Mouse (Mus musculus) urinary bladder, postnatal 4 days (tissue): ENCODE results near the gene Adamtsl1.
A peak's percentile ranks its signal among the peaks of the same experiment; 100 is the strongest.

Experiments used
- DNase-seq, 2 experiments: peaks; one replicate each; pipeline ENCODE4 v3.0.0; 2021 to 2022; ENCODE audit warnings: low spot score in 2 of 2

Adamtsl1 gene

DNA sequence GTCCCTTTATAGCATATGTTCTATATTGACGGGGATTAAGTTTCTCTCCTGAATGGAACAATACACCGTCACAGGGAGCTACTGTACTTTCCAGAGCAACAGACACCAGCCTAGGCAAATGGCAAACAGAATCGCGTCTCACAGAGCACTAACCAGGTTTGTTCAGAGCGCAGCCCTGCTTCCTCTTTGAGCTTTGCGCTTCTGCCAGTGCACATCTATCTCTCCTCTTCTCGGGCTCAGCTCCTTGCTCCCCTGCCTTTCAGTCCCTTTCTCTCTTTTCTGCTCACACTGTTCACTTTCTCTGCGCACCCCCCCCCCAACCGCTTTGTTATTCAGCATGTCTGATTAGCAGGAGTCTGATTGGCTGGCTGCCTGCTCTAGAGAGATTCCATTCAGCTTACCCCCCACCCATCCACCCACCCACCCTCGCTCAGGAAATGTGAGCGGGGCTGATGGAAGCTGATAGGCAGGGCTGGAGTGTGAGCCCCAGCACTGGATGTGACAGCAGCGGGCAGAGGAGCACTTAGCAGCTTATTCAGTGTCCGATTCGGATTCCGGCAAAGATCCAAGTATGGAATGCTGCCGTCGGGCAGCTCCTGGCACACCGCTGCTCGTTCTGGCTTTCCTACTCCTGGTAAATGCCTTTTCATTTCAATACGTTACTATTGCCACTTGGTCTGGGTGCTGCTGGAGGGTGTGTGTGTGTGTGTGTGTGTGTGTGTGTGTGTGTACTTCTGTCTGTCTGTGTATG is 539.7 kb downstream of the Adamtsl1 start:
- peak in 1 of 2 experiments; percentile 24 for DNase-seq

GRCm38 (mm10) chr4:86060614-86061013 is 546.6 kb downstream of the Adamtsl1 start:
- no peak for DNase-seq

- no peak for DNase-seq
Observed at GRCm38 (mm10) chr4:86068376-86068775, 554.4 kb downstream of the Adamtsl1 start.

GRCm38 (mm10) chr4:86068875-86069718 is 555.1 kb downstream of the Adamtsl1 start:
- no peak for DNase-seq

GRCm38 (mm10) chr4:86074871-86075270 is 560.9 kb downstream of the Adamtsl1 start:
- no peak for DNase-seq

- no peak for DNase-seq
Observed at GRCm38 (mm10) chr4:86077355-86077754, 563.4 kb downstream of the Adamtsl1 start.

- no peak for DNase-seq
Observed at GRCm38 (mm10) chr4:86077854-86078253, 563.9 kb downstream of the Adamtsl1 start.

DNA sequence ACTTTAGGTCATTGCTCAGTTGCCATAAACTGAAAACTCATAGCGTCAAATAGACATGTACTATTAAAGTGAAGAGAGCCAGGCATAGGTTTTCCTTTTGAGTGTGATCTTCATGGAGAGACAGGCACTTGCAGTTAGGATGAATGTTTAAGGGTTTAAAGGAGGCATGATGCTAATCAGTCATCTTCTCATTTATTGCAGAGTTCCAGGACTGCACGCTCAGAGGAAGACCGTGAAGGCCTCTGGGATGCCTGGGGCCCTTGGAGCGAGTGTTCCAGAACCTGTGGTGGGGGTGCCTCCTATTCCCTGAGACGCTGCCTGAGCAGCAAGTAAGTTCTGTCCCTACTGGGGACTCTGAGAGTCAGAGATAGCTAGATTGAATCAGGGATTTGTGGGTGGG is 573.5 kb downstream of the Adamtsl1 start:
- DNase-seq, result no peak

GRCm38 (mm10) chr4:86103207-86103606 is 589.2 kb downstream of the Adamtsl1 start:
- DNase-seq, result no peak

DNA sequence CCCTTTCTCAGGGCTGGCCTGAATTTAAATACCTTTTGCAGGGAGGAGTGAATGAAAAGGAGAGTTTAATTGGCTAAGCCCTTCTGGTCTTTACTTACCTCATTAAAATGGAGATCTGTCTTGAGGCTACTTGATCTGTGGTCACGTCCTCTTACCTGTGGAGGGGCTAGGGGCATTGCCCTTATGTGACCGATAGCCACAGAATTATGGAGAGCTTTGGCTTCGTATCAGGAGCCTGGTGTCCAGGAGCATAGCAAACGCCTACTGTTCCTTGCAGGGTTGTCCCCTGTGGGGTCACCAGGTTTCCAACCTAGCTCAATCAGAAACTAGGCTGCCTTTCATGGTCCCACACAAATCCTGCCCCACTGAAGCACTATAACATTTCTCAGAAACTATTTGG is 594.4 kb downstream of the Adamtsl1 start:
- DNase-seq, result no peak

- DNase-seq, result no peak
Observed at GRCm38 (mm10) chr4:86119067-86119466, 605.1 kb downstream of the Adamtsl1 start.

- DNase-seq, result no peak
Observed at GRCm38 (mm10) chr4:86122431-86122830, 608.5 kb downstream of the Adamtsl1 start.

DNA sequence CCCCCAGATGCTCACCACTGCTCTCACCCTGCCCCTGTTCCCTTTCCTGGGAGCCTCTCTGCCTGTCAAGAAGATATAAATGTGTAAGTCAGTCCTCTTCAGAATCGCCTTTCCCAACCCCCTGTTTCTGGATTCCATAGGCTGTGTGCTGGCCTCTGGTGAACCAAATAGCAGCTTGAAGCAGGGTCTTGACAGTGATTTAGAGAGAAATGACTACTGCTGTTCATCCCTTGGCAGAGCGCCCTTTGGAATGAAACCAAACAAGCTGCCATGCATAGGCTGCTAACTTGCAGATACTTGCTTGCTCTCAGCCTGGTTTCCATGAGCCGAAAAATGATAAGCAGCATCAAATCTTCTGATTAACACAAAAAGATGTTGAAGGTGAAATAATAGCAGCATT is 610.4 kb downstream of the Adamtsl1 start:
- DNase-seq, result peak in 1 of 2 experiments; percentile 26

- DNase-seq, result no peak
Observed at GRCm38 (mm10) chr4:86126636-86127035, 612.7 kb downstream of the Adamtsl1 start.

DNA sequence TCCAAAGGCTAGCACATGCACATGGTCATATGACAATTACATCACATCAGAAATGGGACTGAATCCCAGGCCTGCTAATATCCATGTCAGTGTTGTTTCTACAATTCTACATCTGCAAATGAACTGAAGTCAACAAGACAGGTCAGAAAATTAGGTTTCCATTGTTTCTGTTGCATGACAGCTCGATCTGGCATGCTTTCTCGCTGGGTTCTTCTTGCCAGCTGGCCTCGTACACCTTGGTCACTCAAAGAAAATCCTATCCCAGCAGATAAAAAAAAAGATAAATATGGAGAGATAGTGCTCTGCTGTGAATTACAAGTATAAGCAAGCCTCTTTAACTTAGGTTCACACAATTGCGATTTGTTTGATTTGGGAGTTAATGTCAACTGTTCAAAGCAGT is 644.6 kb downstream of the Adamtsl1 start:
- DNase-seq, result no peak

DNA sequence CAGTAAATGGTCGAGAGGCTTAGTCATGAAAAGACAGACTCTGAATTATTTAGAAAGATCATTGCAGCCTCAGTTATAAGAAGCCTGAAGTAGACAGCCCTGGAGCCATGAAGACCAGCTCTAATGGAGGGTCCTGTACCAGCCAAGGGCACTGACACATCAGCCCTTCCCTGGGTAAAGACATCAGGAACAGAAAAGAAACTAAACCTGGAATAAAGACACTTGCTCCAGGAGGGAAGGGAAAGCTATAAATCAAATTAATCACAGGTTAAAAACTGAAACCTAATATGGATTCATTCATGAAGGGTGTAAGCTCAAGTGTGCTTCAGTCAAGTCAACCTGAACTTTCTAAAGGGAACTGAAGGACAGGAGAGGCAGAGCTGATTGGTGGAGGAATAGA is 645.4 kb downstream of the Adamtsl1 start:
- no peak for DNase-seq

DNA sequence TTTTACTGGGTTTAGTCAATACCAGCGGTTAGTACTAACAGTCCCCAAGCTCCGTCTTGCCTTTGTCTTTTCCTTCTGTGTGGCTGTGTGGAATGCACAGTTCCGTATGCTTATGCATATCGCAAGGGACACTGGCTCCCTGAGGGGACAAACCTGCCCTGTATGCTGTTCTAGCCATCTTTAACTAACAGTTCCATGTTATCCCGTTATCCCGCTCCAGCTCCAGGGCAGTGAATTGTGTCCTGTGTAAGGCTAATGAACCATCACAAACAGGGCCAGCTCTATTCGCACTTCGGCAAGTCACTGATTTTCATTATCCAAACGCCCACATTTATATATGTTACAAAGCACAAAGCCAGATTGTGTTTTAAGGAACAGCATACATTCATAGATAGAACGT is 656.8 kb downstream of the Adamtsl1 start:
- DNase-seq, result no peak

DNA sequence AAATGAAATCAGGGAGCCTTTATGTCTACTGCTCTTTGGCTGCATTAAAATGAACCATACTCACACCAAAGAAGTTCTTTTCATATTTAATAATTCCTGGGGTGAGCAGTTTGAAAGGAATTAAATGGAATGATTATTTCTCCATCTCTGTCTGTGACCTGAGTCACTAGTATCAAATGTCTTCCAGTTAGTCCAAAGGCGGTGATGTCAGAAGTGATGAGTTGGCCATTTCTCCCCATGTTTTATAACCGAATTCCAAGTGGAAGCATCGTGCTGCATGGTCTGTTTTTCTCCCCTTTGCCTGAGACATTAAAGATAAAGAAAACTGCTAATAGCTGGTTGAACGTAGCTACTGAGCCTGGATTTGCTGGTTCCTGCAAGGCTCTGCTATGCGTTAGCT is 657.5 kb downstream of the Adamtsl1 start:
- no peak for DNase-seq

DNA sequence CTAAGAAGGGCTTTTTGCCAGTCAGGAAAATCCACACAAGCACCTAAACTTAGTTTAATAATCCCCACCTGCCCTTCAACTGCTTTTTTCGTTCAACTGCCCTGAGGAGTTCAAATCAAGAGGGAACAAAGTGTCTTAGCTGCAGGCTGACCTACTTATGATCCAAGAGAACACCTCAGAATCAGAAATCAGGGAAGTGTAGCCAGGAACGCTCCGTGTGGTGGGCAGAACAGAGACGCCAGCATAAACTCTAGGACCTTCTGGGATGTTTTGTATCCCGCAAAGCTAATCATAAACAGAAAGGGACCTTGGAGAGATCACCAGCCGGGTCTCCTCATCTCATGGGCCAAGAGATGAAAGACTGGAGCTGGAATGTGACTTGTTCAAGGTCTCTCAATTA is 663.5 kb downstream of the Adamtsl1 start:
- no peak for DNase-seq

GRCm38 (mm10) chr4:86178116-86178515 is 664.1 kb downstream of the Adamtsl1 start:
- DNase-seq, result no peak

DNA sequence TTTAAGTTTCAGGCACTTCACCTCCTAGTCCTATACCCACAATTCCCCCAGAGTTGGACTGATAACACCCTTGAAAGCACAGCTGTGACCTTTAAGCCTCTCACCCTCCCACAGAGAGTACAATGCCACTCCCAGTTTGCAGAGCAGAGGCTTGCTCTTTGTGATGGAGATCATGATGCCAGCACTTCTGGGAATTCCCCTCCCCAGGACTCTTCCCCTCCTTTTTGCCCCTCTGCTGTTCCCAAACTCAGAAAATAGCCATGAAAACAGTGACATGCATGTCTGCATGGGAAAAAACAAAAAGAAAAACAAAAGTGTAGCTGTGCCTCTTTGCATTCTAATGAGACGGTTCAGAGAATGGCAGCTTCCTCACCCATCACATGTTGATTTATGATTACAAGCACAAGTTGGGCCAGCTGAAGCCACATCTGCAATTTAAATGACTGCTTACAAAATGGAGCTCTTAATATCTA is 669.8 kb downstream of the Adamtsl1 start:
- DNase-seq, result no peak

DNA sequence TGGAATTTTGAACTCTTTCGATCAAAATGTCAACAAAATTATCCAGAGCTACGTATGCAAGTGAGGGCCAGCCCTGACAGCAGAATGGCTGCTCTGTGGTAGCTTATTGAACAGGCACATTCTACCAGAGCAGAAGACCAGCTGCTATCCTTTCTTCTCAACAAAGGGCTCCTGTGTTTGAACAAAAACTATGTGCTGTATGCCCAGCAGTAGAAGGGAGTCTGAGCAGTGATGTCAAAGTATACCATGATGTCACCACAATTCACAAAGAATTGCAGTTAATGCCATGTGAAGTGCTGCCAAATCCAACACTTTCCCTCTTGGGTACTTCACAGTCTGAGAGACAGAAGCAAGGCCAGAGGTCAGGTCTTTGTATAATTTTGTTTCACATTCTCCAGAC is 675.9 kb downstream of the Adamtsl1 start:
- DNase-seq, result no peak

GRCm38 (mm10) chr4:86191195-86191594 is 677.2 kb downstream of the Adamtsl1 start:
- no peak for DNase-seq
